Mouse (Mus musculus): Measurements from ENCODE around the gene Slf2. TPM values are rescaled to one million over a fixed set of nuclear protein-coding genes. Genes with fewer than 3 reads are reported as not detected.

Gene Slf2
- polyA plus RNA-seq, 1 experiment from 2014 or later: 57.0 TPM

- 70% methylated on average over 6 of the region's 6 CpGs for WGBS
- Histone ChIP-seq H3K4me2 (ENCODE audit: low read depth, severe bottlenecking) (peak overlapping the region; percentile 13; the same call in 1 of the 2 replicates), H3K9me3 (ENCODE audit: control insufficient read depth, low read length) (no peaks in the 10 kb centered on the region), H3K36me3 (ENCODE audit: control insufficient read depth, insufficient read depth, low read length) (peaks cover 17% of the 10 kb centered on the region), H3K27me3 (ENCODE audit: control insufficient read depth, insufficient read depth, low read length) (no peaks in the 10 kb centered on the region), H3K4me1 (ENCODE audit: control insufficient read depth, insufficient read depth, low read length) (peaks cover 21% of the 10 kb centered on the region), H3K9ac (ENCODE audit: low read length) (no peak overlapping the region), H3K4me3 (ENCODE audit: low read depth, low read length) (no peak overlapping the region), H3K27ac (replicated peaks; ENCODE audit: low read depth, low read length) (no peak overlapping the region)
- DNase-seq (ENCODE audit: low spot score): no peak
- ATAC-seq (ENCODE audit: insufficient number of reproducible peaks, low FRiP score, low TSS enrichment, low read depth): no peak
These were observed 89.4 kb downstream of the Slf2 start for GRCm38 (mm10) chr19:45020348-45020747.

- ATAC-seq (ENCODE audit: insufficient number of reproducible peaks, low FRiP score, low TSS enrichment, low read depth) (no peak), DNase-seq (ENCODE audit: low spot score) (no peak)
- WGBS: 95% methylated on average over 15 of the region's 15 CpGs
- H3K27me3 ChIP-seq (ENCODE audit: control insufficient read depth, insufficient read depth, low read length): no peaks in the 10 kb centered on the region
- no peak overlapping the region for H3K4me2 ChIP-seq (ENCODE audit: low read depth, severe bottlenecking)
- peaks cover 13% of the 10 kb centered on the region; the same call in 1 of the 2 replicates for H3K4me1 ChIP-seq (ENCODE audit: control insufficient read depth, insufficient read depth, low read length)
- no peak overlapping the region for H3K27ac ChIP-seq (replicated peaks; ENCODE audit: low read depth, low read length)
- H3K9ac ChIP-seq (ENCODE audit: low read length): no peak overlapping the region
- peaks cover 27% of the 10 kb centered on the region for H3K36me3 ChIP-seq (ENCODE audit: control insufficient read depth, insufficient read depth, low read length)
- H3K9me3 ChIP-seq (ENCODE audit: control insufficient read depth, low read length): no peaks in the 10 kb centered on the region
- no peak overlapping the region for H3K4me3 ChIP-seq (ENCODE audit: low read depth, low read length)
These were observed 90.4 kb downstream of the Slf2 start for GRCm38 (mm10) chr19:45021362-45021761.

GRCm38 (mm10) chr19:45023993-45024392, 93.0 kb downstream of the Slf2 start:
- Histone ChIP-seq H3K4me2 (ENCODE audit: low read depth, severe bottlenecking) (no peak overlapping the region), H3K36me3 (ENCODE audit: control insufficient read depth, insufficient read depth, low read length) (peaks cover 31% of the 10 kb centered on the region), H3K9ac (ENCODE audit: low read length) (no peak overlapping the region), H3K27me3 (ENCODE audit: control insufficient read depth, insufficient read depth, low read length) (no peaks in the 10 kb centered on the region), H3K4me3 (ENCODE audit: low read depth, low read length) (no peak overlapping the region), H3K27ac (replicated peaks; ENCODE audit: low read depth, low read length) (no peak overlapping the region), H3K4me1 (ENCODE audit: control insufficient read depth, insufficient read depth, low read length) (peaks cover 11% of the 10 kb centered on the region; the same call in 1 of the 2 replicates), H3K9me3 (ENCODE audit: control insufficient read depth, low read length) (no peaks in the 10 kb centered on the region)
- ATAC-seq (ENCODE audit: insufficient number of reproducible peaks, low FRiP score, low TSS enrichment, low read depth): no peak
- 89% methylated on average over 11 of the region's 11 CpGs for WGBS
- DNase-seq (ENCODE audit: low spot score): no peak

GRCm38 (mm10) chr19:45024775-45025174, 93.8 kb downstream of the Slf2 start:
- ATAC-seq (ENCODE audit: insufficient number of reproducible peaks, low FRiP score, low TSS enrichment, low read depth): no peak
- Histone ChIP-seq H3K27ac (replicated peaks; ENCODE audit: low read depth, low read length) (no peak overlapping the region), H3K4me2 (ENCODE audit: low read depth, severe bottlenecking) (no peak overlapping the region), H3K9ac (ENCODE audit: low read length) (no peak overlapping the region), H3K27me3 (ENCODE audit: control insufficient read depth, insufficient read depth, low read length) (no peaks in the 10 kb centered on the region), H3K4me3 (ENCODE audit: low read depth, low read length) (no peak overlapping the region), H3K36me3 (ENCODE audit: control insufficient read depth, insufficient read depth, low read length) (peaks cover 31% of the 10 kb centered on the region), H3K9me3 (ENCODE audit: control insufficient read depth, low read length) (no peaks in the 10 kb centered on the region), H3K4me1 (ENCODE audit: control insufficient read depth, insufficient read depth, low read length) (peaks cover 8% of the 10 kb centered on the region; the same call in 1 of the 2 replicates)
- no peak for DNase-seq (ENCODE audit: low spot score)
- WGBS: 90% methylated on average over 20 of the region's 20 CpGs

GRCm38 (mm10) chr19:45025937-45026568, 95.1 kb downstream of the Slf2 start:
- Histone ChIP-seq H3K4me1 (ENCODE audit: control insufficient read depth, insufficient read depth, low read length) (0 out of 2 replicates have a peak, but pooled peaks cover 3% of the 10 kb centered on the region), H3K4me3 (ENCODE audit: low read depth, low read length) (no peak overlapping the region), H3K27ac (replicated peaks; ENCODE audit: low read depth, low read length) (no peak overlapping the region)

GRCm38 (mm10) chr19:45026958-45027670, 96.2 kb downstream of the Slf2 start:
- H3K36me3 ChIP-seq (ENCODE audit: control insufficient read depth, insufficient read depth, low read length): peaks cover 31% of the 10 kb centered on the region
- H3K4me2 ChIP-seq (ENCODE audit: low read depth, severe bottlenecking): no peak overlapping the region
- 78% methylated on average over 6 of the region's 6 CpGs for WGBS
- no peak overlapping the region for H3K9ac ChIP-seq (ENCODE audit: low read length)
- no peak overlapping the region for H3K27ac ChIP-seq (replicated peaks; ENCODE audit: low read depth, low read length)
- no peak overlapping the region for H3K4me3 ChIP-seq (ENCODE audit: low read depth, low read length)
- H3K4me1 ChIP-seq (ENCODE audit: control insufficient read depth, insufficient read depth, low read length): 0 out of 2 replicates have a peak, but pooled peaks cover 3% of the 10 kb centered on the region
- no peaks in the 10 kb centered on the region for H3K27me3 ChIP-seq (ENCODE audit: control insufficient read depth, insufficient read depth, low read length)
- no peak for DNase-seq (ENCODE audit: low spot score)
- H3K9me3 ChIP-seq (ENCODE audit: control insufficient read depth, low read length): no peaks in the 10 kb centered on the region
- ATAC-seq (ENCODE audit: insufficient number of reproducible peaks, low FRiP score, low TSS enrichment, low read depth): no peak

More at GRCm38 (mm10) chr19:45025937-45026568, 95.1 kb downstream of the Slf2 start:
- peak; percentile 55 for DNase-seq (ENCODE audit: low spot score)
- WGBS: 82% methylated on average over 37 of the region's 37 CpGs
- no peaks in the 10 kb centered on the region for H3K9me3 ChIP-seq (ENCODE audit: control insufficient read depth, low read length)
- ATAC-seq (ENCODE audit: insufficient number of reproducible peaks, low FRiP score, low TSS enrichment, low read depth): no peak
- H3K4me2 ChIP-seq (ENCODE audit: low read depth, severe bottlenecking): no peak overlapping the region
- peaks cover 31% of the 10 kb centered on the region for H3K36me3 ChIP-seq (ENCODE audit: control insufficient read depth, insufficient read depth, low read length)
- H3K9ac ChIP-seq (ENCODE audit: low read length): no peak overlapping the region; the same call in 1 of the 2 replicates
- H3K27me3 ChIP-seq (ENCODE audit: control insufficient read depth, insufficient read depth, low read length): no peaks in the 10 kb centered on the region

- no peak overlapping the region for H3K9ac ChIP-seq (ENCODE audit: low read length)
- H3K9me3 ChIP-seq (ENCODE audit: control insufficient read depth, low read length): no peaks in the 10 kb centered on the region
- no peak overlapping the region for H3K4me3 ChIP-seq (ENCODE audit: low read depth, low read length)
- H3K27ac ChIP-seq (replicated peaks; ENCODE audit: low read depth, low read length): no peak overlapping the region
- no peak overlapping the region for H3K4me2 ChIP-seq (ENCODE audit: low read depth, severe bottlenecking)
- no peaks in the 10 kb centered on the region for H3K27me3 ChIP-seq (ENCODE audit: control insufficient read depth, insufficient read depth, low read length)
- peaks cover 28% of the 10 kb centered on the region for H3K36me3 ChIP-seq (ENCODE audit: control insufficient read depth, insufficient read depth, low read length)
- H3K4me1 ChIP-seq (ENCODE audit: control insufficient read depth, insufficient read depth, low read length): 0 out of 2 replicates have a peak, but pooled peaks cover 3% of the 10 kb centered on the region
- ATAC-seq (ENCODE audit: insufficient number of reproducible peaks, low FRiP score, low TSS enrichment, low read depth) (no peak), DNase-seq (ENCODE audit: low spot score) (no peak)
- 94% methylated on average over 6 of the region's 6 CpGs for WGBS
These were observed 96.9 kb downstream of the Slf2 start for GRCm38 (mm10) chr19:45027848-45028247.

- H3K4me1 ChIP-seq (ENCODE audit: control insufficient read depth, insufficient read depth, low read length): 0 out of 2 replicates have a peak, but pooled peaks cover 3% of the 10 kb centered on the region
- peaks cover 23% of the 10 kb centered on the region for H3K36me3 ChIP-seq (ENCODE audit: control insufficient read depth, insufficient read depth, low read length)
- H3K9ac ChIP-seq (ENCODE audit: low read length): no peak overlapping the region
- WGBS: 59% methylated on average over 19 of the region's 19 CpGs
- no peak overlapping the region for H3K4me3 ChIP-seq (ENCODE audit: low read depth, low read length)
- H3K9me3 ChIP-seq (ENCODE audit: control insufficient read depth, low read length): no peaks in the 10 kb centered on the region
- H3K27ac ChIP-seq (replicated peaks; ENCODE audit: low read depth, low read length): no peak overlapping the region
- DNase-seq (ENCODE audit: low spot score) (no peak), ATAC-seq (ENCODE audit: insufficient number of reproducible peaks, low FRiP score, low TSS enrichment, low read depth) (no peak)
- no peak overlapping the region for H3K4me2 ChIP-seq (ENCODE audit: low read depth, severe bottlenecking)
- H3K27me3 ChIP-seq (ENCODE audit: control insufficient read depth, insufficient read depth, low read length): no peaks in the 10 kb centered on the region
These were observed 97.8 kb downstream of the Slf2 start for GRCm38 (mm10) chr19:45028746-45029145.
